ENCODE assay signal across 9 mouse cellular contexts in genomic region chr6:39775029-39775428, GRCm38 (mm10).
"Had no signal": no experiment of that assay in that cellular context is flagged by ENCODE, and none has a peak within 500 bp of the region (broad histone marks: within the 10 kb centered on the region; RNA-seq: fewer than 3 reads in every experiment).

No protein-coding gene starts in this region.

- DNase-seq: kidney, postnatal 10 days; kidney, postnatal 4 days; left cerebral cortex, postnatal 4 days; liver, postnatal 0 days; lung, embryonic 14.5 days; retina, postnatal 1 day; right cerebral cortex, postnatal 25 days; spleen, adult 18-20 months; thymus, postnatal 25 days had no signal
